Mouse (Mus musculus) embryonic facial prominence, embryonic 15.5 days (tissue): Measurements from ENCODE around the gene Cirbp. TPM values are rescaled to one million over a fixed set of nuclear protein-coding genes. Genes with fewer than 3 reads are reported as not detected.
"Not testable (repeated sequence)": the region's sequence is repeated elsewhere in the genome, so short reads cannot be mapped to it uniquely, and the experiment has no call there.

Experiments
- ATAC-seq: fragments of 200-750 bp; cut with Nextera tagmentation; 2 replicates; pipeline ENCODE4 v1.8.0; 2017; ENCODE audit warnings: low read depth, moderate TSS enrichment; ENCODE audit not compliant: insufficient number of reproducible peaks, low FRiP score, low TSS enrichment
- H3K27ac ChIP-seq: fragments of 300-500 bp; sonication (generic); replicated peaks from 2 replicates; pipeline ENCODE4 v1.5.1; 2015; ENCODE audit warnings: mild to moderate bottlenecking, inconsistent platforms
- H3K27me3 ChIP-seq: fragments of 300-500 bp; sonication (generic); 2 replicates; pipeline ENCODE4 v1.6.1; 2015; ENCODE audit warnings: inconsistent platforms
- H3K36me3 ChIP-seq: fragments of 300-500 bp; sonication (generic); 2 replicates; pipeline ENCODE4 v1.6.1; 2015; ENCODE audit warnings: mild to moderate bottlenecking, inconsistent platforms
- H3K4me1 ChIP-seq: fragments of 300-500 bp; sonication (generic); 2 replicates; pipeline ENCODE4 v1.6.1; 2015; ENCODE audit warnings: inconsistent platforms
- H3K4me2 ChIP-seq: fragments of 300-500 bp; sonication (generic); replicated peaks from 2 replicates; pipeline ENCODE4 v1.6.1; 2015; ENCODE audit warnings: mild to moderate bottlenecking, inconsistent platforms
- H3K4me3 ChIP-seq: fragments of 300-500 bp; sonication (generic); replicated peaks from 2 replicates; pipeline ENCODE4 v1.5.1; 2015; ENCODE audit warnings: mild to moderate bottlenecking, inconsistent platforms
- H3K9ac ChIP-seq: fragments of 300-500 bp; sonication (generic); 2 replicates; pipeline ENCODE4 v1.6.1; 2015; ENCODE audit warnings: inconsistent platforms
- H3K9me3 ChIP-seq: fragments of 300-500 bp; sonication (generic); replicated peaks from 2 replicates; pipeline ENCODE4 v1.6.1; 2016; ENCODE audit warnings: inconsistent platforms
- WGBS: fragments of 180-500 bp; shearing (Covaris S2); methylation state at CpG from one replicate; pipeline ENCODE4 v1.1.7; 2015; 5-methylcytosine and 5-hydroxymethylcytosine counted together
- polyA plus RNA-seq: library from polyadenylated mRNA; unstranded; fragments of >200 nt; fragmentation: Nextera tagmentation; extraction: Ambion mirVana; gene quantifications from 2 replicates; pipeline ENCODE4 v1.2.1, GENCODE M21; 2015

Gene Cirbp
- polyA plus RNA-seq, 1 experiment from 2014 or later: 116 TPM

DNA sequence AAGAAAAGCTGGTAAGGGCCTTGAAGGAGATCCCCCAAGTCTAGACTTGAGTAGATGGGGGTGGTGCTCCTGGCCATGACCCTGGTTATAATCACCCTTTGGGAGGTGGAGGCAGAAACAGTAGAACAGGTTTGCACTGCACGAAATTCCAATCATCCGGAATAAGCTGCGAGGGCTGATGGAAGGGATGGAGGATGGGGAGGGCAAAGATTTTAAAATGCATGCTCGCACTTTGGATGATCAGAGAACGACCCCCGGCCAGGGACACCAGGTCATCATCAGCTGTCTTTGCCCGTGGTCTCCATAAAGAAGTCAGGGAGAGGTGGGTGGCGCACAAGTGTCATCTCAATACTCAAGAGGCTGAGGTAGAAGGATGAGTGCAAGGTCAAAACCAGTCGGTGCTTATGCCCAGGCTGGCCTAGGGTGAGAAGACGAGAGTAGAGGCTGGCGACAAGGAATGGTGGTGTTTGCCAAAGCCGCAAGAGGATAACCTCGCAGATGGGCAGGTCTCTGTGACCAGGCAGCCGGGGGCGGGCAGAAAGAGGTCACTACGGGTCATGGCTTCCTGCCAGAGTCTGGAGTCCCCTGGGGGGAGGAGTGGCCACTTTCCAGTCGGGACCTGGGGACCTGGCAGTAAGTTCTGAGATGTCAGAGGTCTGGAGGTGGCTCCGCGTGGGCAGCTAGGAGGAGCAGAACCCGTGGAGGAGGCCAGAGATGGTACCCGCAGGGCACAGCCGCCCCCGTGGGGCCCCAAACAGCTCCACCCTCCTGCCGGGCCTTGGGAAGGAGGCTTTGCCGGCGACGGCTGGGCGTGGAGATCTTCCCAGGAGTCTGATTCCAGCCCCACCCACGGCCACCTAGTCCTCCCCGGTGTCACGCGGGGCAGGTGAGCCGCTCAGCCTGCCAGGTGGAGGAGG, 5.1 kb upstream of the Cirbp start:
- Histone ChIP-seq H3K27me3 (no peaks in the 10 kb centered on the region), H3K27ac (peak overlapping the region; percentile 98), H3K9me3 (no peaks in the 10 kb centered on the region), H3K4me3 (peak overlapping the region; percentile 47), H3K9ac (peak overlapping the region; percentile 23; the same call in 1 of the 2 replicates), H3K4me1 (peaks cover 94% of the 10 kb centered on the region), H3K36me3 (peaks cover 20% of the 10 kb centered on the region), H3K4me2 (peak overlapping the region; percentile 79)
- WGBS: 2% methylated on average over 33 of the region's 33 CpGs
- ATAC-seq: no peak

DNA sequence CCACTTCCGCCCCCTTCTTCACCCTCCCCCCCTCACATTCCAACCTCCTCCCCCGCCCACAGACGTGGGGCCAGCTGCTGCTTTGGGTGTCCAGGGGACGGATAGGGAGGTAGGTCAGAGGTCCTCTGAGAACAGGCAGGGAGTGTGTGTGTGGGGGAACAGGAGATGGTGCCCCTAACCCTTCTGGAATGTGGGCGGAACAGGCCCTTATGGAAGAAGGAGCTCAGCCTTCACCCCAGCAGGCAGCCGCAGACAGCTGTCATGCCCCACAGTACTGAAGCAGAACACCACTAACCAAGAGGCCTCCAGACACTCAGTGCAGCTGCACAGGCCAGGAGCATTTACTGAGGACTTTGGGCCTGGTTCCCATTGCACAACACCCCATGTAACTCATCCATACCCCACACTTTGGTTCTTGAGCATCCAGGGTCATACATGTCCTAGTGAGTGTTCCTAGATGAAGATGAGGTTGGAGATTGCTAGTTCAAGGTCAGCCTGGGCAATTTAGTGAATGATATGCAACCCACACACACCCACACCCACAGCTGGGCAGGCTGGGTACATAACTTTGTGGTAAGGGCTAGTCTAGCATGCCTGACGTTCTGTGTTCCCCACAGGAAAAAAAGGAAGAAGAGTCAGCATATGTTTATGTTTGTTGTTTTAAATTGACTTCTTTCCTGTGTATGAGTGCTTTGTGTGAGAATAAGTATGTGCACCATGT, 4.1 kb upstream of the Cirbp start:
- H3K36me3 ChIP-seq: peaks cover 10% of the 10 kb centered on the region
- 3% methylated on average over 6 of the region's 7 CpGs for whole genome bisulfite sequencing
- no peaks in the 10 kb centered on the region for H3K9me3 ChIP-seq
- H3K27me3 ChIP-seq: no peaks in the 10 kb centered on the region
- ATAC-seq: peak; percentile 6; the same call in 1 of the 2 replicates
- no peak overlapping the region for H3K9ac ChIP-seq
- H3K27ac ChIP-seq: peak overlapping the region; percentile 98
- H3K4me3 ChIP-seq: peak overlapping the region; percentile 47
- peak overlapping the region; percentile 79 for H3K4me2 ChIP-seq
- H3K4me1 ChIP-seq: peaks cover 92% of the 10 kb centered on the region

DNA sequence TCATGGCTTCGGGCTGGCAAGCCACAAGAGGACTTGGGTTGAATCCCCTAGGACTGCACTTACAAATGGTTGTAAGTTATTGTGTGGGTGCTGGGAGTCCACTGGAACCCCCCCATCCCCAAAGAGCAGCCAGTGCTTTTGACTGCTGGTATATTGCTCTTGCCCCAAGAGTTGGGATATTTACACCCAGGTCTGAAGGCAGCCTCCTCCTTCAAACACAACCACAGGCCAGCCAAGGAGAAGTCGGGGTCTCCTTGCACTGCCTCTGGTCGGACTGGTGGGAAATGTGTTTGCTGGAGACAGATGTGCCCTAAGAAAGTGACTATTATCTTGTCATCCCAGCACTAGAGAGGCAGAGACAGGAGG, 3.6 kb upstream of the Cirbp start:
- H3K4me3 ChIP-seq: no peak overlapping the region
- peak overlapping the region; percentile 98 for H3K27ac ChIP-seq
- ATAC-seq: no peak
- peaks cover 5% of the 10 kb centered on the region for H3K36me3 ChIP-seq
- no peak overlapping the region for H3K4me2 ChIP-seq
- no peak overlapping the region for H3K9ac ChIP-seq
- peaks cover 92% of the 10 kb centered on the region for H3K4me1 ChIP-seq
- no peaks in the 10 kb centered on the region for H3K27me3 ChIP-seq
- H3K9me3 ChIP-seq: no peaks in the 10 kb centered on the region
- 64% methylated on average over 3 of the region's 3 CpGs for WGBS

DNA sequence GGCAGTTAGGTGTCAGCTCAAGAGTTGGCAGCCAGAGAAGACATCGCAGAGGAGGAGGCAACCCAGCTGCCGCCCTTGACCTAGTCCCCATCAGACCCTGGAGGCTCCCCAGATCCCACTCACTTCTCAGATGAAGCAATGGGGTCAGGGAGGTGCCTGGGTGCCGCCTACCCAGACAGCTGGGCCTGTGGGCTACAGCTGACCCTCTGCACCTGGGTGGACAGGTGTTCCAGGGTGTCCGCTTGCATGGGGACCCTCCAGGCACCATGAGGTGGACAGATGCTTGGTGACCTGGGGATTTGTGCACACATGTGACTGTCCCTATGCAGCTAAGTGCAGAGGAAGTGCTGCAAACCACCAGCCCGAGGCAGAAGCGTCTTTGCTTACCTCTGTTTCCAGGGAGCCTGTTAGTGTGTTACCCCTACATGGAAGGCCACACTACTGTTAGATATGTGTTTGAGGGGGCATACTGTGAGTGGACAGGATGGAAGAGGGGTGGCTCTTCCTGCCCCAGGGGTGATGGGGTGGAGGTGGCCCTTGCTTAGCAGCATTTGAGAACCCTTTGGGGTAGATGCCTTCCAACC, 3.0 kb upstream of the Cirbp start:
- H3K4me2 ChIP-seq: no peak overlapping the region
- no peak overlapping the region for H3K9ac ChIP-seq

DNA sequence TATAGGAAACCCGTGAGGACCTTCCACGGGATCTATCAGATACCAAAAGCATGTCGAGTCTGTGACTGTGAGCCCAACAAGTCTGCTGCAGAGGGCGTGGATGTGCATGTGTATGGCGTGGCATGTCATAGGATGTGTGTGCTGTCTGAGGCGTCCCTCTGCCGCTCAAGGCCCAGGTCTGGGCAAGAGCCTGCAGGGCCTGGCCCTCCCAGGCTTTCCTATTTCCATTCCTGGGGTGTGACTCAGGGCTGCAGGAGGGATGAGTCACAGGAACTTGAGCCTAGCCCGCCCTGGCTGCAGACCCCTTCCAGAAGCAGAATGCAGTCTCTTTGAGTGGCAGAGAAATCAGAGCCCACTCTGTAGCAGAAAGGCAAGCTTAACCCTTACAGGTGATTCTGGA, 2.1 kb upstream of the Cirbp start:
- H3K9ac ChIP-seq: no peak overlapping the region
- no peak overlapping the region for H3K4me3 ChIP-seq
- H3K9me3 ChIP-seq: no peaks in the 10 kb centered on the region
- H3K27ac ChIP-seq: peak overlapping the region; percentile 48
- 0 out of 2 replicates have a peak overlapping the region, but pooled peaks have one; percentile 84 for H3K4me2 ChIP-seq
- peaks cover 83% of the 10 kb centered on the region for H3K4me1 ChIP-seq
- ATAC-seq: no peak
- 53% methylated on average over 8 of the region's 8 CpGs for WGBS
- no peaks in the 10 kb centered on the region for H3K36me3 ChIP-seq
- no peaks in the 10 kb centered on the region for H3K27me3 ChIP-seq

More for the DNA sequence above, 3.0 kb upstream of the Cirbp start:
- H3K27ac ChIP-seq: peak overlapping the region; percentile 98
- no peaks in the 10 kb centered on the region for H3K9me3 ChIP-seq
- 63% methylated on average over 6 of the region's 6 CpGs for WGBS
- ATAC-seq: no peak
- H3K36me3 ChIP-seq: no peaks in the 10 kb centered on the region
- H3K4me1 ChIP-seq: peaks cover 88% of the 10 kb centered on the region
- no peak overlapping the region for H3K4me3 ChIP-seq
- H3K27me3 ChIP-seq: no peaks in the 10 kb centered on the region

DNA sequence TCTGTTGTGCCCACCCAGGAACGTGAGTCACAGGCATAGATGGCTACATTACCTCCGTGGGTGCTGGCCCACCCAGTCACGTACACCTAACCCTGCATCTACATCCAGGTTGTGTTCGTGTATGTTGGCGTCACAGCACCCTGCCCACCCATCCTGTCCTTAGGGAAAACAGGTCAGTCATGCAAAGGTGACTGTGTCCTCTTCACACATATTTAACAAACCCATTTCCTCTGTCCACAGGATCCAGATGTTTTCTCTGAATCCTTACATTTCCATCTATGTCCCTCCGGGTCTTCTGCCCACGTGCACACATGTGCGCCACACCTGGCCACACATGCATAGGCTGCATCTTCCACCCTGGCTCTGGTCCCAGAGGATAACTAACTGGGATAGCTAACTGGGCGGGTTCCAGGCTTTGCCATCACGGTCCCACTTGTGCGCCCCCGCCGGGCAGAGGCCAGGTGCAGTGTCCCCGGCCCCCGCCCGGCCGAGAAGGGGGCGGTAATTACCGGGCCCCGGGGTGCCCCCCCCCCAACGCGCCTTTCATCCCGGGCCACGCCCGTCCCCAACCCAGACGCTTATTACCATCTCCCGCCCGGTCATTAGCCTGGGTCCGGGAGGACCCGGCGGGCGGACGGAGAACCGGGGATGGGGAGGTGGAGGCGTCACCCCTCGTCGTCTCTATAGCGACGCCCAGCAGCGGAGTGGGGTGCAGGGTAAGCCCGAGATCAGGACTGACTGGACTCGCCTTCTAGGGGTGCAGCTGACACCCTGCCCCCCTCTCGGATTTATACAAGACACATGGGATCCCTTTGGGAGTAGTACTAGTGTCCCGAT, 1.4 kb upstream of the Cirbp start:
- ATAC-seq: no peak
- H3K27ac ChIP-seq: peak overlapping the region; percentile 48
- 8% methylated on average over 44 of the region's 44 CpGs for WGBS

DNA sequence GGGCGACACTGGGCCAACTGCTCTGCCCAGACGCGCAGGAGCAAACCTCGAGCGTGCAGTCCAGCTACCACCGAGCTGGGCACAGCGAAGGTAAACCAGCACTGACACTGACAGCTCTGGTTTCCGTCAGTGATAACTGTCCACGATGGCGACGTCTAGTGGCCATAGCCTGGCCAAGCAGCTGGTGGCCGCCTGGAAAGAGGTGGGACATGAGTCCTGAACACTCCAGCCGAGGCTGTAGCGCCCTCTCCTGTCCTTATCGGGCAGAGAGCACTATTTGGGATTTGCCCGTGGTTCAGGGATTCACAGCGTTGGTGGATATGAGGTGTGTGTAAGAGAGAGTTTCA, 814 bp upstream of the Cirbp start:
- H3K9ac ChIP-seq: no peak overlapping the region
- H3K4me1 ChIP-seq: peaks cover 80% of the 10 kb centered on the region
- peak overlapping the region; percentile 84 for H3K4me2 ChIP-seq
- H3K27ac ChIP-seq: peak overlapping the region; percentile 48
- H3K9me3 ChIP-seq: no peaks in the 10 kb centered on the region
- ATAC-seq: peak; percentile 37
- peaks cover 2% of the 10 kb centered on the region; the same call in 1 of the 2 replicates for H3K36me3 ChIP-seq
- peak overlapping the region; percentile 41 for H3K4me3 ChIP-seq
- under 1% methylated on average over 17 of the region's 17 CpGs for WGBS
- H3K27me3 ChIP-seq: no peaks in the 10 kb centered on the region

More for the DNA sequence above, 1.4 kb upstream of the Cirbp start:
- no peaks in the 10 kb centered on the region for H3K9me3 ChIP-seq
- no peaks in the 10 kb centered on the region for H3K27me3 ChIP-seq
- no peaks in the 10 kb centered on the region for H3K36me3 ChIP-seq
- H3K4me3 ChIP-seq: peak overlapping the region; percentile 41
- H3K4me2 ChIP-seq: peak overlapping the region; percentile 84
- no peak overlapping the region for H3K9ac ChIP-seq
- H3K4me1 ChIP-seq: peaks cover 83% of the 10 kb centered on the region

DNA sequence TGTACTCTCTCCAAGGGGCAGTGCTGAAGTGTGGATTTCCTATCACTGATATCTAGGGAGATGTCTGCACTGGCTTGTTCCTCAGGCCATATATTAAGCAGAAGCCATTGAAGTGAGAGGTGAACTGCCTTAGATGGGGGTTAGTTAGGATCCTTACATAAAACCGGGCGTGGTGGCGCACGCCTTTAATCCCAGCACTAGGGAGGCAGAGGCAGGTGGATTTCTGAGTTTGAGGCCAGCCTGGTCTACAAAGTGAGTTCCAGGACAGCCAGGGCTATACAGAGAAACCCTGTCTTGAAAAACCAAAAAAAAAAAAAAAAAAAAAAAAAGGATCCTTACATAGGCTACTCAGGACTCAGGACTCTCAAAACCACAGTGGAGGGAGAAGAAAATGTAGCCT, 351 bp downstream of the Cirbp start:
- H3K9ac ChIP-seq, ATAC-seq, H3K4me3 ChIP-seq, H3K9me3 ChIP-seq, H3K27me3 ChIP-seq: not testable (repeated sequence)
- WGBS: 86% methylated on average over 4 of the region's 4 CpGs
- peak overlapping the region; percentile 53 for H3K27ac ChIP-seq
- peaks cover 14% of the 10 kb centered on the region for H3K36me3 ChIP-seq
- peak overlapping the region; percentile 84; the same call in 1 of the 2 replicates for H3K4me2 ChIP-seq
- peaks cover 75% of the 10 kb centered on the region for H3K4me1 ChIP-seq

DNA sequence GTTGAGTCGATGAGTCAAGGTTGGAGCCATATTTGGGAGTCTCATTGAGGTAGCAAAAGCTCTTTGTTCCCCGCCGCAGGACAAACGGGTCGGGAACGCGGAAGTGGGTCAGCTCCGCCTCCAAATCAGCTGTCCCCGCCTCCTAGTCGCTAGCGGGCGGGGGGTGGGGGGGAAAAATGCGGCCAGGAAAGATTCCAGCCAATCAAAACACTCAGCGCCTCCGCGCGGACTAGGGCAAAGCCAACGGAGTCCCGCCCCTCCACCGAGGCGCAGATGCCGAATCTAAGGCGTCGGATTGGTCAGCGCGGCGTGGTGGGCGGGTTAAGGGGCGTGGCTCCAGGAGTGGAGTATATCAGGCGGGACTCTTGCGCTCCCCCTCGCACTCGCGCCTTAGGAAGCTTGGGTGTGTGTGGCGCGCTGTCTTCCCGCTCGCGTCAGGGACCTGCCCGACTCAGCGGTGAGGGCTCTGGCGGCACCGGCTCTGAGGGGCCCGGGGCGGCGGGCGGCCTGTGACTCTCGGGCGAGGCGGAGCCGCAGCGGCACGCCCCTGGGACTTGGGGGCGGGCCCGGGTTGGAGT, 1.8 kb downstream of the Cirbp start:
- ATAC-seq: peak; percentile 92
- no peaks in the 10 kb centered on the region for H3K9me3 ChIP-seq
- peak overlapping the region; percentile 100 for H3K9ac ChIP-seq
- peak overlapping the region; percentile 100 for H3K27ac ChIP-seq
- peak overlapping the region; percentile 86 for H3K4me3 ChIP-seq
- under 1% methylated on average over 55 of the region's 55 CpGs for WGBS
- H3K27me3 ChIP-seq: no peaks in the 10 kb centered on the region
- peak overlapping the region; percentile 76 for H3K4me2 ChIP-seq
- H3K36me3 ChIP-seq: peaks cover 27% of the 10 kb centered on the region
- H3K4me1 ChIP-seq: peaks cover 72% of the 10 kb centered on the region

DNA sequence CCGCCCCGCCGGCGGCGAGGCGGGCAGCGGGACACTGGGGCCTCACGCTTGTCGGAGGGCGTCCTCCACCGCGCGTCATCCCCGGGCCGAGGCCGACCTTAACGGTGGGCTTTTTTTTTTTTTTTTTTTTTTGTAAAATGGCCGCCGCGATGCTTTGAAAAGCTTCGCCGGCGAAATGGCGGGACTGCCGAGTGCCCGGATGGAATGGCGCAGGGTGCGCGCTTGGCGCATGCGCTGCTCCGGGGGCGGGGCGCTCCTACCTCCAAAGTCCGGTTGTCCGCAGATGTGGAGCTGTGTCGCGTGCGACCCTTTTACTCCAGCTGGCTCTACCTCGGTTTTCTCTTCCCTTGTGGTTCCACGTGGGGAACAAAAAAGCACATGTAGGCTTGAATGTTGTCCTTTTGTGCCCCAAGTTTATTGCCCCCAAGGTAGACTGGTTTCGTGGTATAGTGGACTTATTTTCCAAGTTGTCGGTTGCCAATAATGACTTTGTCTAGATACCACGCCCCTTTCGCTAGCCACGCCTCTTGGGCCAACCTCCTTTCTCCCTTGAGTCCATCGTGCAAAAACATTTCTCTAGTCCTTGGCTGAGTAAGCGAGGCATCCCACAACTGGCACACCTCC, 2.4 kb downstream of the Cirbp start:
- Histone ChIP-seq H3K36me3 (peaks cover 27% of the 10 kb centered on the region), H3K9me3 (no peaks in the 10 kb centered on the region), H3K27me3 (no peaks in the 10 kb centered on the region), H3K9ac (peak overlapping the region; percentile 100), H3K4me2 (peak overlapping the region; percentile 76), H3K27ac (peak overlapping the region; percentile 100), H3K4me3 (peak overlapping the region; percentile 86), H3K4me1 (peaks cover 67% of the 10 kb centered on the region)
- peak; percentile 8; the same call in 1 of the 2 replicates for ATAC-seq
- under 1% methylated on average over 44 of the region's 48 CpGs for WGBS
